Mouse (Mus musculus) megakaryocyte, embryonic 14.5 days (primary cell): ENCODE data around the gene Ksr1.

Experiments used
- FLI1 ChIP-seq: IDR thresholded peaks from 2 replicates; pipeline ENCODE4 v1.6.1; 2012; ENCODE audit warnings: low read length, inconsistent platforms, mixed read lengths
- GATA1 ChIP-seq: IDR thresholded peaks from 3 replicates; pipeline ENCODE4 v1.6.1; 2012; ENCODE audit warnings: mixed read lengths, low read length, inconsistent platforms, borderline replicate concordance

DNA sequence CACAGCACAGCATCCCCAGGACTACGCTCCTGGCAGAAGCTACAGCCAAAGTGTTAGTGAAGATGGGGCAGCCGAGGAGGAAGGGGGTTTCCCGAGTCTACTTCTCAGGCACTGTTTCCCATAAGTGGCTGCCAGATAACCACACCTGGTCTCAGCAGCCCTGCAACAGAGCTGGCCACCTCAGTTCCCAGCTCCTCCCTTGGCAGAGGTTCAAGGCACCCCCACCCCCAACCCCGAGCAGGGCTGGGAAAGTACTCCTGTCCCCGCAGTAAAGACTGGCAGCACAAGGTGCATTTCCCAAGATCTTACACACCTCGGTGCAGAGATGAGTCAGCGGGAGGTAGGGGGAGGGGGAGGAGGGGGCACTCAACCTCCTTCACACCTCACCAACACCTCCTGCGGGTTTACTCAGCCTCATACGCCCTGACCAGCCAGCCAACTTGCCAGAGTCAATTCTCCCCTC, 14.2 kb downstream of the Ksr1 start:
- TF ChIP-seq GATA1 (no peak), FLI1 (no peak)
